Mouse (Mus musculus): ENCODE results near the gene Evi5.

DNA sequence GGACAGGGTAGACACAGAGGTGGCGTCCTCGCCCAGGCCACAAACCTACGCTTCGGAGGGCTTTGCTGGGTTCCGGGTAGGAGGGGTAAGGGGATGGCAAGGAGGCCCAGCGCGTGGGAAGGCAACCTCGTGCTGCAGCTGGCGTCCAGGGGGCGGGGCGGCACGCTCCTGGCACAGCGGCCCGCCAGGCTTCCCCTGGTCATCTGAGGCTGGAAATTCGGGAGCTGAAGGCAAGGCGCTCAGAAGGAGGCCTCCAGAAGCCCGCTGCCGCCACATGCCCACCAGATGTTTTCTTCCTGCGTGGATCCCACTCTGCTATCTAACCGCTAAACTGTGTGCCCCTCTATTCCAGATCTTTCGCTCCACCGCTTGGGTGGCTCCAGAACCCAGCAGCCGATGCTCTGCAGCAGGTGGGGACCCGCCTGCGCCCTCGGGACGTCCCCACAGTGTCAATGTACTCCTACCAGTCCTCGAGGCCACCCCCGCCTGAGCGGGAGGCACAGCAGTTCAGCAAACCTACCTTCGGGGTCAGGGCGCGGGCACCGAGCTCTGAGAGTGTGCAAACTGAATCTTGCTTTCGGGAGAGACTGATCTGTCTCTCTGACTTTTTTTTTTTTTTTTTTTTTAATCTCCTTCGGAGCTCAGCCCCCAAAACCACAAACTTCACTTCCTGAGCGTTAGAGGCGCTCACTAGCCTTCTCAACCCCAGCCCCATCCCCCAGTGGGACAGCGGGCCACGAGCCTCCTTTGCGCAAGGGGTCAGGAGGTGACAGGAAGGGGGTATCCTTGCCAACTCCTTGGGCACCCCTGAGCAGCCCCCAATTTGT is 149.3 kb downstream of the Evi5 start, which contains the start of gene Gfi1:
- TF ChIP-seq CTCF (IDR thresholded peaks at IDR 0.05; ENCODE audit: control insufficient read depth, insufficient read depth, insufficient read length) (no peak), CEBPB (IDR thresholded peaks at IDR 0.05; ENCODE audit: low read depth) (no peak), MYOD1 (IDR thresholded peaks at IDR 0.05; ENCODE audit: control insufficient read depth, insufficient read length, low read depth) (no peak), MAX (IDR thresholded peaks at IDR 0.05) (no peak), MYOG (IDR thresholded peaks at IDR 0.05; ENCODE audit: control insufficient read depth, extremely low read depth, insufficient read length) (no peak), USF1 (IDR thresholded peaks at IDR 0.05; ENCODE audit: low read depth) (no peak)
